Mouse (Mus musculus) adrenal gland, postnatal 0 days (tissue): ENCODE data around the gene Abt1. TPM values are rescaled to one million over a fixed set of nuclear protein-coding genes. Genes with fewer than 3 reads are reported as not detected.

Source experiments
- polyA plus RNA-seq: library from polyadenylated mRNA; unstranded; fragments of >200 nt; fragmentation: Nextera tagmentation; extraction: Ambion mirVana; gene quantifications from 2 replicates; pipeline ENCODE4 v1.2.1, GENCODE M21; 2015

Abt1 gene
- polyA plus RNA-seq, result 7.9 and 11.4 TPM in 2 replicates

DNA sequence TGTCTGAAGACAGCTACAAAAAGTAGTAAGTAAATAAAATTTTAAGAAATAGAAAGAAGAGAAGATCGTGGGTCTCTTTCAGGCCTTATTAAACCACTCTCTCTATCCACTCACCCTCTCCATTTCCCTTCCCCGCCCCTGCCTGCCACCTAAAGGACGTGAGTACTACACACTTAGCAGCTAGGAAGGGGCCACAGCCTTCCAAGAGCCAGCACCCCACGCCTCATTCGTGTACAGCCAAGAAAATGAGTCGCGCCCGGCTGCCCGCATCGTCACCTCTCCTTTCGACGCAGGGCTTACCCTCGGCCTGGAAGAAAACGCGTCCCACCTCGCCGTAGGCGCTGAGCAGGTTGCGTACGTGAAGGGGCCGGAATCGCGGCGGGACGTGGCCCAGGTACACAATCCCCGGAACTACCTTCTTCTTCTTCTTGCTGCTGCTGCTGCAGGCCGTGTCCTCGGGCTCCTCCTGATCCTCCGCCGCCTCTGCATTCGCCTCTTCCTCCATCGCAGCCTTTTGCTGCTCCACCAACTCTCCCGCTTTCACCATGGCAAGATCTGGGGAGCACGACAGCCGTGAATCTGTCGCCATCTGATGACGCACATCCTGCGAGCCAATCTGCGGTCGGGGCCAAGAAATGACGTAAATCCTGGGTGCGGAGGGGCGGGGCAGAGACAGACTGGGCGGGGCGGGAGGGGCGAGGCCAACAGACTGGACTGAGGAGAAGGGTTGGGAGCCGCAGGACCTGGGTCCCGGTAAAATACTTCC, at the start of gene Abt1:
Abt1 (minus strand) TSS at position 581 of the 766 bp plus-strand sequence.

DNA sequence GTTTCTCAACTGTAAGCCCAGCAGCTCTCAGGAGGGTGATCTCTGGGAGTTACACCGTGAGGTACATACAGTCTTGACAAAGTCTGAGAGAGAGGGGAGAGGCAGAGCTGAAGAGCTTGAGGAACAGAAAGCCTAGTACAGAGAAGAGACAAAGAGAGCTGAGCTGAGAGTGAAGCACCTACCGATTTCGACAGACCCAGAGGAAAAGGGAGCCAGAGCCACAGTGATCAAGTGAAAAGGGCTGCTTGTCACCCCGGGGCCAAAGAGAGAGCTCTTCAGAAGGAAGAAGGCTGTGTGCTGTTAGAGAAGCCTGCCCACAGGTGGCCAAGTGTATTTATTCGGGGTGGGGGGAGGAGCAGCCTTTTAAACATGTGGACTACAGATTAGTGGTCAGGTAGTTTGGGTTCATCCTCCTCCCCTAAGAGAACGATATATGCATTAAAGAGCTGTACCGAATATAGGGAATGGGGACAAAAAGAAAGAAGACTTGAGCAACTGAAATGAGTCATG, 42.0 kb upstream of the Abt1 start, which contains the start of gene Btn1a1:
Btn1a1 (minus strand) TSS at position 302 of the 510 bp plus-strand sequence.

GRCm38 (mm10) chr13:23368583-23369420, 54.9 kb downstream of the Abt1 start, which contains the start of gene Zfp322a:
Gene Zfp322a (minus strand): TSS chr13:23369208.

Other genes with a start within 250 kb of the Abt1 start
- gene Vmn1r220, start 235.9 kb downstream of the Abt1 start, polyA plus RNA-seq, result not detected in 2 replicates
- gene Vmn1r221, start 209.7 kb downstream of the Abt1 start, polyA plus RNA-seq, result not detected in 2 replicates
- not detected in 2 replicates for gene Vmn1r222, start 187.9 kb downstream of the Abt1 start, polyA plus RNA-seq
- not detected in 2 replicates for gene Vmn1r223, start 176.7 kb downstream of the Abt1 start, polyA plus RNA-seq
- 21.0 and 26.2 TPM in 2 replicates for gene Zfp322a, start 54.7 kb downstream of the Abt1 start, polyA plus RNA-seq
- gene Btn1a1, start 42.0 kb upstream of the Abt1 start, polyA plus RNA-seq, result 0.06 and 0.30 TPM in 2 replicates
- 0.30 TPM in 1 of 2 replicates, not detected in the other for gene Btn2a2, start 65.0 kb upstream of the Abt1 start, polyA plus RNA-seq
- gene Hist1h4h, start 107.2 kb upstream of the Abt1 start, polyA plus RNA-seq, result 11.5 and 11.7 TPM in 2 replicates
- 3.9 and 7.2 TPM in 2 replicates for gene Hist1h2af, start 110.0 kb upstream of the Abt1 start, polyA plus RNA-seq
- 1.4 and 1.9 TPM in 2 replicates for gene Hist1h3g, start 111.6 kb upstream of the Abt1 start, polyA plus RNA-seq
- gene Hist1h2bh, start 119.5 kb upstream of the Abt1 start, polyA plus RNA-seq, result 0.24 and 0.48 TPM in 2 replicates
- gene Hist1h3f, start 120.2 kb upstream of the Abt1 start, polyA plus RNA-seq, result 0.75 and 0.84 TPM in 2 replicates
- gene Hist1h4f, start 127.8 kb upstream of the Abt1 start, polyA plus RNA-seq, result not detected in 2 replicates
- 0.26 and 0.41 TPM in 2 replicates for gene Hist1h1d, start 129.4 kb upstream of the Abt1 start, polyA plus RNA-seq
- 3.7 and 4.0 TPM in 2 replicates for gene Hist1h3e, start 138.5 kb upstream of the Abt1 start, polyA plus RNA-seq
- gene Hist1h2ae, start 147.4 kb upstream of the Abt1 start, polyA plus RNA-seq, result 38.1 and 43.6 TPM in 2 replicates
- 2.6 and 5.2 TPM in 2 replicates for gene Hist1h2bg, start 147.5 kb upstream of the Abt1 start, polyA plus RNA-seq
- 0.86 and 1.0 TPM in 2 replicates for gene Hist1h2bf, start 150.3 kb upstream of the Abt1 start, polyA plus RNA-seq
- 0.74 and 1.1 TPM in 2 replicates for gene Hist1h2ad, start 150.5 kb upstream of the Abt1 start, polyA plus RNA-seq
- gene Hist1h3d, start 151.9 kb upstream of the Abt1 start, polyA plus RNA-seq, result 1.9 and 2.4 TPM in 2 replicates
- 48.4 and 56.4 TPM in 2 replicates for gene Hist1h4d, start 157.7 kb upstream of the Abt1 start, polyA plus RNA-seq
- 1.3 and 1.7 TPM in 2 replicates for gene Hist1h2be, start 197.3 kb upstream of the Abt1 start, polyA plus RNA-seq
- 13.4 and 14.3 TPM in 2 replicates for gene Hist1h1e, start 198.7 kb upstream of the Abt1 start, polyA plus RNA-seq